Mouse (Mus musculus) liver, embryonic 18 days (tissue): ENCODE data around the gene Rnf25. TPM values are rescaled to one million over a fixed set of nuclear protein-coding genes. Genes with fewer than 3 reads are reported as not detected.

Source experiments
- polyA plus RNA-seq: library from polyadenylated mRNA; depleted of rRNA; stranded (reverse); fragments of >200 nt; gene quantifications from 2 replicates; pipeline ENCODE4 v1.2.3, GENCODE M21; 2012; rRNA removed

The Rnf25 gene
- 29.2 and 31.2 TPM in 2 replicates for polyA plus RNA-seq

GRCm38 (mm10) chr1:74601267-74601962 is at the start of gene Rnf25, which contains the start of gene Stk36:
Gene Rnf25, minus strand, starts transcription at chr1:74601397.
Gene Stk36, plus strand, starts transcription at chr1:74601445.

GRCm38 (mm10) chr1:74587773-74588445 is 13.3 kb downstream of the Rnf25 start, which contains the start of the genes Zfp142 and Bcs1l:
Gene Zfp142, minus strand, starts transcription at chr1:74588246.
Gene Bcs1l, plus strand, starts transcription at chr1:74588289.

GRCm38 (mm10) chr1:74544184-74544583 is 57.0 kb downstream of the Rnf25 start, which contains the start of gene Usp37:
Gene Usp37, minus strand, starts transcription at chr1:74544284.

Other genes with a start within 250 kb of the Rnf25 start
- gene Catip, start 239.3 kb downstream of the Rnf25 start, polyA plus RNA-seq = 0.13 and 0.16 TPM in 2 replicates
- 25.1 and 26.1 TPM in 2 replicates for gene Slc11a1, start 226.2 kb downstream of the Rnf25 start, polyA plus RNA-seq
- gene Ctdsp1, start 209.9 kb downstream of the Rnf25 start, polyA plus RNA-seq = 44.9 and 47.5 TPM in 2 replicates
- gene Vil1, start 192.0 kb downstream of the Rnf25 start, polyA plus RNA-seq = 0.71 and 0.74 TPM in 2 replicates
- 16.1 and 16.8 TPM in 2 replicates for gene Cnot9, start 95.3 kb downstream of the Rnf25 start, polyA plus RNA-seq
- not detected in 2 replicates for gene Plcd4, start 58.5 kb downstream of the Rnf25 start, polyA plus RNA-seq
- 2.8 and 3.0 TPM in 2 replicates for gene Usp37, start 57.1 kb downstream of the Rnf25 start, polyA plus RNA-seq
- gene Zfp142, start 13.2 kb downstream of the Rnf25 start, polyA plus RNA-seq = 2.0 and 2.5 TPM in 2 replicates
- gene Bcs1l, start 13.1 kb downstream of the Rnf25 start, polyA plus RNA-seq = 9.5 and 10.3 TPM in 2 replicates
- gene Stk36, start within 50 bp of the Rnf25 start, polyA plus RNA-seq = 0.19 and 0.23 TPM in 2 replicates
- gene Ttll4, start 60.3 kb upstream of the Rnf25 start, polyA plus RNA-seq = 5.8 and 6.6 TPM in 2 replicates
- gene Cyp27a1, start 112.2 kb upstream of the Rnf25 start, polyA plus RNA-seq = 30.0 and 34.2 TPM in 2 replicates
- 0.12 and 0.22 TPM in 2 replicates for gene Prkag3, start 147.8 kb upstream of the Rnf25 start, polyA plus RNA-seq
- gene Wnt6, start 170.5 kb upstream of the Rnf25 start, polyA plus RNA-seq = 0.06 and 0.07 TPM in 2 replicates
- not detected in 2 replicates for gene Wnt10a, start 190.1 kb upstream of the Rnf25 start, polyA plus RNA-seq